Mouse (Mus musculus) hindbrain, embryonic 13.5 days (tissue): ENCODE results near the gene Gm10392. TPM values are rescaled to one million over a fixed set of nuclear protein-coding genes. Genes with fewer than 3 reads are reported as not detected.

Experiments
- ATAC-seq: fragments of 200-750 bp; cut with Nextera tagmentation; 2 replicates; pipeline ENCODE4 v1.8.0; 2017; ENCODE audit warnings: moderate TSS enrichment; ENCODE audit not compliant: low FRiP score
- H3K27ac ChIP-seq: fragments of 300-500 bp; sonication (generic); 2 replicates; pipeline ENCODE4 v1.5.1; 2015; ENCODE audit warnings: inconsistent platforms, mild to moderate bottlenecking, moderate library complexity
- H3K27me3 ChIP-seq: fragments of 300-500 bp; sonication (generic); 2 replicates; pipeline ENCODE4 v1.6.1; 2015; ENCODE audit warnings: mild to moderate bottlenecking, inconsistent platforms
- H3K36me3 ChIP-seq: fragments of 300-500 bp; sonication (generic); 2 replicates; pipeline ENCODE4 v1.6.1; 2015; ENCODE audit warnings: mild to moderate bottlenecking, inconsistent platforms
- H3K4me1 ChIP-seq: fragments of 300-500 bp; sonication (generic); replicated peaks from 2 replicates; pipeline ENCODE4 v1.6.1; 2015; ENCODE audit warnings: inconsistent platforms
- H3K4me2 ChIP-seq: fragments of 300-500 bp; sonication (generic); 2 replicates; pipeline ENCODE4 v1.6.1; 2015; ENCODE audit warnings: inconsistent platforms, mild to moderate bottlenecking, moderate library complexity
- H3K4me3 ChIP-seq: fragments of 300-500 bp; sonication (generic); 2 replicates; pipeline ENCODE4 v1.5.1; 2015; ENCODE audit warnings: mild to moderate bottlenecking, inconsistent platforms
- H3K9ac ChIP-seq: fragments of 300-500 bp; sonication (generic); 2 replicates; pipeline ENCODE4 v1.6.1; 2015; ENCODE audit warnings: mild to moderate bottlenecking, inconsistent platforms
- H3K9me3 ChIP-seq: fragments of 300-500 bp; sonication (generic); 2 replicates; pipeline ENCODE4 v1.6.1; 2016; ENCODE audit warnings: inconsistent platforms
- WGBS: fragments of 180-500 bp; shearing (Covaris S2); methylation state at CpG from one replicate; pipeline ENCODE4 v1.1.7; 2015; 5-methylcytosine and 5-hydroxymethylcytosine counted together
- polyA plus RNA-seq: library from polyadenylated mRNA; unstranded; fragments of >200 nt; fragmentation: Nextera tagmentation; extraction: Ambion mirVana; gene quantifications from 2 replicates; pipeline ENCODE4 v1.2.1, GENCODE M21; 2015

Gm10392 gene
- polyA plus RNA-seq, 1 experiment from 2014 or later: not detected

GRCm38 (mm10) chr11:77515637-77516552 is 3.1 kb downstream of the Gm10392 start, which contains the start of gene Trp53i13:
Gene Trp53i13 (minus strand): TSS chr11:77515980.
- Histone ChIP-seq H3K4me3 (peak within 1 kb of the TSS; percentile 51), H3K27me3 (peaks cover 48% of the 10 kb centered on the region), H3K27ac (no peak within 1 kb of the TSS), H3K4me2 (peak within 1 kb of the TSS; percentile 96), H3K9me3 (no peaks in the 10 kb centered on the region), H3K9ac (peak within 1 kb of the TSS; percentile 71), H3K4me1 (peaks cover 61% of the 10 kb centered on the region), H3K36me3 (no peaks in the 10 kb centered on the region)
- ATAC-seq: 0 out of 2 replicates have a peak, but pooled peaks have one; percentile 21
- 6% methylated on average over 39 of the region's 39 CpGs for WGBS

DNA sequence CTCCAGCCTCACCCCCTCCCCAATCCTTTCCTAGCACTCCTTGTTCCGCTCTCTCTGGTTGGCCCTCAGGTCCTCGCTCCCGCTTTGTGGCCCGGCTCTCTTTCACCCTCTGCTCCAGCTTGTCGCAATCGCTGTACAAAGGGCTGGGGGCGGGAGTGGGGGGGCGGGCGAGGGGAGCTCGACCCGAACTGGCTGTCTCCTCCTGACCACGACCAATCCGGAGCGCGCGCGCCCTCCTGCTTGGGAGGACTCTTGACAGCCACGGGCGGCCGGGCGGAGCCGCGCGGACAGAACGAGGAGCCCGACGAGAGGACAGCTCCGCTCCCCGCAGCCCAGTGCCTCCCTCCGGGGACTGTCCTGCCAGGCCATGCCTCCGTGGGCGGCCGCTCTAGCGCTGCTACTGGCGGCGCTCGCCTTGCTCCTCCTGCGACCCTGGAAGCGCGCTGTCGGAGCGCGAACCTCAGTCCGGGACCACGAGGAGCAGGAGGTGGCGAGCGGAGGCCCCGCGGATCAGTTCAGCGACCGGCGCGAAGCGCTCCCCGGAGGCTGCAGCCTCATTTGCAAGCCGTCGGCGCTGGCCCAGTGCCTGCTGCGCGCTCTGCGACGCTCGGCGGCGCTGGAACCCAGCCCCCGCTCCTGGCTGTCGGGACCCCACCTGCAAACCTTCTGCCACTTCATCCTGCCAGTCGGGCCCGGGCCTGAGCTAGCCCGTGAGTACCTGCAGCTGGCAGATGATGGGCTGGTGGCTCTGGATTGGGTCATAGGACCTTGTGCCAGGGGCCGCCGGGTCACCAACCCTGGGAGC is 4.0 kb downstream of the Gm10392 start, which contains the start of gene Abhd15:
Gene Abhd15, plus strand, starts transcription at position 290 of the 805 bp plus-strand sequence.
- H3K4me3 ChIP-seq: peak within 1 kb of the TSS; percentile 51
- H3K36me3 ChIP-seq: no peaks in the 10 kb centered on the region
- H3K27me3 ChIP-seq: peaks cover 48% of the 10 kb centered on the region
- peak within 1 kb of the TSS; percentile 96 for H3K4me2 ChIP-seq
- peak; percentile 49; the same call in 1 of the 2 replicates for ATAC-seq
- H3K27ac ChIP-seq: no peak within 1 kb of the TSS
- H3K9ac ChIP-seq: peak within 1 kb of the TSS; percentile 71
- under 1% methylated on average over 64 of the region's 72 CpGs for WGBS
- H3K4me1 ChIP-seq: peaks cover 54% of the 10 kb centered on the region
- H3K9me3 ChIP-seq: no peaks in the 10 kb centered on the region

- Histone ChIP-seq H3K9ac (peak overlapping the region; percentile 71), H3K4me2 (peak overlapping the region; percentile 96), H3K9me3 (no peaks in the 10 kb centered on the region), H3K27ac (no peak overlapping the region), H3K36me3 (no peaks in the 10 kb centered on the region), H3K4me3 (peak overlapping the region; percentile 51), H3K4me1 (peaks cover 54% of the 10 kb centered on the region), H3K27me3 (peaks cover 48% of the 10 kb centered on the region)
- no peak for ATAC-seq
- WGBS: 4% methylated on average over 19 of the region's 19 CpGs
These were observed 4.6 kb downstream of the Gm10392 start for GRCm38 (mm10) chr11:77514281-77514831.

GRCm38 (mm10) chr11:77513811-77514170 is 5.2 kb downstream of the Gm10392 start:
- 4% methylated on average over 10 of the region's 10 CpGs for WGBS
- H3K9ac ChIP-seq: peak overlapping the region; percentile 53; the same call in 1 of the 2 replicates

DNA sequence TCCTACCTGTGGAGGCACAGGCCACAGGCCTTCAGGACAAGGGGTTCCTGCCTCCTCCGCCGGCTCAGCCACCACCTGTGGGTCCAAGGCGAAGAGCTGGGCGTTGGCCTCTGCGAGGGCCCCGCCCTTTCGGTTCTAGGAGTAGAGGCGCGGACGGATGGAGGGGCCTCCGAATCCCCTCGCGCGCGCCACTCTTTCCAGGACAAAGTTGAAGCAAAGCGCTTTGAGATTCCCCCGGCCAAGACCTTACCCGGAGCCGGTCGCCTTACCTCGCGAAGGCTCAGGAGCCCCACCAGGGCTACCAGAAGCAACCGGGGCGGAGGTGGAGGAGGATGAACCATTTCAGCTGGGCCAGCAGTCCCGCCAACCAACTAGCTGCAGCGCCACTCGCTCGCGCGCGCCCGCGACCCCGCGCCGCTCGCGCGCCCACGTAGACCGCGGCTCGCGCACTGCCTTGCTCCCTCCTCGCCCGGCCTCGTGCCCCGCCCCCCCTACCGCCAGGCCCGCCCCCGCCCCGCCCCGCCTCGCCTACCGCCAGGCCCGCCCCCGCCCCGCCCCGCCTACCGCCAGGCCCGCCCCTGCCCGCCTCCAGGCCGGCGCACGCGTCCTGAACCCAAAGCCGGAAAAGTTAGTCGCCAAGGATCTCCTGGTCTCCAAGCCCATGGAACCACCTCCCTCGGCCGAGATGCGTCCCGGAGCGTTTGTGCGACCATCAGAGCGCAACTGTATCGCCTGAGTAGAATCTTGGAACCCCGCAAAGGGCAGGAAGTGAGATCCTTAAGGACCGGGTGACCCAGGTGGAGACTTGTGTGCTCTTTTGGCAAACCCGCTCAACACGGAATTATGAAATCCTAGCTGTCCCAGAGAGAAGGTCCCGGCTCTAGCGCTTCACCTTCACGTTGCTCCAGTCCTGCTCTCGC is 5.8 kb downstream of the Gm10392 start:
- under 1% methylated on average over 72 of the region's 84 CpGs for whole genome bisulfite sequencing
- H3K4me2 ChIP-seq: peak overlapping the region; percentile 96
- ATAC-seq: peak; percentile 61
- no peaks in the 10 kb centered on the region for H3K9me3 ChIP-seq
- peaks cover 54% of the 10 kb centered on the region for H3K4me1 ChIP-seq
- H3K9ac ChIP-seq: peak overlapping the region; percentile 74
- H3K4me3 ChIP-seq: peak overlapping the region; percentile 60
- H3K27me3 ChIP-seq: peaks cover 44% of the 10 kb centered on the region
- peaks cover 6% of the 10 kb centered on the region; the same call in 1 of the 2 replicates for H3K36me3 ChIP-seq
- H3K27ac ChIP-seq: no peak overlapping the region

More at GRCm38 (mm10) chr11:77513811-77514170, 5.2 kb downstream of the Gm10392 start:
- no peak for ATAC-seq
- Histone ChIP-seq H3K9me3 (no peaks in the 10 kb centered on the region), H3K4me2 (peak overlapping the region; percentile 96), H3K27ac (no peak overlapping the region), H3K27me3 (peaks cover 48% of the 10 kb centered on the region), H3K4me1 (peaks cover 54% of the 10 kb centered on the region), H3K4me3 (peak overlapping the region; percentile 60), H3K36me3 (peaks cover 5% of the 10 kb centered on the region; the same call in 1 of the 2 replicates)

- no peak overlapping the region for H3K4me2 ChIP-seq
- peaks cover 21% of the 10 kb centered on the region for H3K36me3 ChIP-seq
- WGBS: 85% methylated on average over 5 of the region's 5 CpGs
- no peak overlapping the region for H3K27ac ChIP-seq
- H3K4me3 ChIP-seq: no peak overlapping the region
- peaks cover 33% of the 10 kb centered on the region for H3K27me3 ChIP-seq
- H3K9me3 ChIP-seq: no peaks in the 10 kb centered on the region
- ATAC-seq: no peak
- H3K9ac ChIP-seq: no peak overlapping the region
- H3K4me1 ChIP-seq: peaks cover 47% of the 10 kb centered on the region
These were observed 7.7 kb downstream of the Gm10392 start for GRCm38 (mm10) chr11:77511336-77511735.

DNA sequence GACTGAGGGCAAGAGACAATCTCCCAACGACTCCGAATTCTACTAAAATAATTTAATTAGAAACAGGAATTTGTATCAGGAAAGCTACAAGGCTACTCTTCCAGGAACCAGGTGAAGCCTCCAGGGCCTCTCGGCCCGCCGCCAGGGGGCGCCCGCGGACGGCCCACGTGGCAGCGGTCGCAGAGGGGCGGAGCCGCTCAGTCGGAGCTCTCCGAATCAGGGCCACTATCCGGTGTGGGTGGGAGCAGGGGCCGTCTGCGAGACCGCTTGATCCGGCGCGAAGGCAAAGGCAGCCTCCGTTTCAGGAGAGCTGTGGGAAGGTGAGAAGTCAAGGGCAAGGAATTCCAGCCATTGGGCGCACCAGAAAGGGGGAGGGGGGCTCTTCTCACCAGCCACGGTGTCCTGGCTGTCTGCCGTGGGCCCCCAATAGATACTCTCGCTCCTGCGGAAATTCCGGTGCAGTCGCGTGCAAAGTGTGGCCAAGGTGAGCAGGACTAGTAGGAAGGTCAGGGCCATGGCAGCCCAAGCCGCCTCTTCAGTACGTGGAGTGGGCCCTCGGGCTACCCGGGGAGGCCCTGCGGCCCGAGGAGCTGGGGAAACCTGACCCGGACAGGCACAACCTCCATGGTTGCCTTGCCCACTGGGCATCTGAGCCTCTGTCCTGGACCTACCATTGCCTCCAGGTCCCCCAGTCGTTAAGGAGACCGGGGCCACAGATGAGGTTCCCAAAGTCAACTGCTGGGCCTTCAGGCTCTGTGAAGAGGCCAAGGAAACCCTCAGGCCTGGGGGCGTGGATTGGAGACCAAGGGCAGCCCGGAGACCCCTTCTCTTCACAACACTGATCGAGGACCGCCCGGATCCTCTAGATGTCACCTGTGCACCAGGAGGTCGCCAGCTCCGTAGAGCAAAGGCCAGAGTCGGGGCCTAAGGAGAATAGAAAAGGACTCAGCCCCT is 10.7 kb downstream of the Gm10392 start:
- peaks cover 51% of the 10 kb centered on the region for H3K36me3 ChIP-seq
- peaks cover 4% of the 10 kb centered on the region for H3K27me3 ChIP-seq
- no peak overlapping the region for H3K27ac ChIP-seq
- peaks cover 17% of the 10 kb centered on the region for H3K4me1 ChIP-seq
- ATAC-seq: peak; percentile 48; the same call in 1 of the 2 replicates
- H3K4me3 ChIP-seq: peak overlapping the region; percentile 34
- H3K9ac ChIP-seq: peak overlapping the region; percentile 60
- peak overlapping the region; percentile 59 for H3K4me2 ChIP-seq
- WGBS: 20% methylated on average over 49 of the region's 49 CpGs
- H3K9me3 ChIP-seq: no peaks in the 10 kb centered on the region

DNA sequence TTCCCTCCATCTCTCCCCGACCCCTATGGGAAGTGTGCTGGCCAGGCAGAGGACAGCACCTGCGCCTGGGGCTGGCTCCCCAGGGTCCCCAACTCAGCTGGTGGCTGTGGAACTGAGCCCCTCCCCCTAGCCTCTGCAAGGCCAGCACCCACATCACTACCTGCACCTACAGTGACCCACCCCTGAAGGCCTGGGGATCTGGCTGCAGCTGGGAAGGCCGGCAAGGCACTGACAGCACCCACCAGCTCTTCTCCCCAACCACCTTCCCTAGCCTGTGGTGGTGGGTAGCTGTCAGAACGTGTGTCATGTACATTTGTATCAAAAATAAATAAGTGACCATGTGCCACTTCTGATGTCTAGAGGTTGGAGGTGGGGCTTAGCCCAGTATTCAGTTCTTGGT is 11.6 kb downstream of the Gm10392 start:
- peaks cover 11% of the 10 kb centered on the region for H3K4me1 ChIP-seq
- H3K27me3 ChIP-seq: peaks cover 3% of the 10 kb centered on the region; the same call in 1 of the 2 replicates
- peaks cover 60% of the 10 kb centered on the region for H3K36me3 ChIP-seq
- no peak overlapping the region for H3K4me2 ChIP-seq
- 72% methylated on average over 4 of the region's 4 CpGs for WGBS
- 0 out of 2 replicates have a peak, but pooled peaks have one; percentile 14 for ATAC-seq
- H3K4me3 ChIP-seq: no peak overlapping the region
- no peak overlapping the region for H3K27ac ChIP-seq
- H3K9ac ChIP-seq: no peak overlapping the region
- no peaks in the 10 kb centered on the region for H3K9me3 ChIP-seq

DNA sequence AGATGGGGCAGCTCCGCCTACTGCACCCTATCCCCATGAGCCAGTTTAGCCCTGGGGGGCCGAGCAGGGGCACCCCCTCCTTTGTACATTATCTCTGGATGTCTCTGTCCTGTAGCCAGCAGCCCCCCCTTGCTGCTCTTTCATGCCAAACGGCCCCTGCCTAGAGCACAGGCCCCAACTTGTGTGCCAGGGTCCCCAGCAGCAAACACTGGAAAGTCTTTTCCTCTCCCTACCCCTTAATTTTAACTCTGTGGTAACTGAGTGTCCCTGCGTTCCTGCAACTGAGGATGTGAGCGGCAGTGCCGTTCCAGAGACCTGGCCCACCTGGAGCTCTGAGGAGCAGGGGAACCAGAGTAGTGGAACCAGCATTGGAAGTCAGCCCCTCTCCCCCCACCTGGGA is 12.1 kb downstream of the Gm10392 start:
- Histone ChIP-seq H3K27ac (no peak overlapping the region), H3K4me1 (peaks cover 8% of the 10 kb centered on the region), H3K9me3 (no peaks in the 10 kb centered on the region), H3K27me3 (no peaks in the 10 kb centered on the region), H3K36me3 (peaks cover 65% of the 10 kb centered on the region), H3K4me3 (no peak overlapping the region), H3K4me2 (no peak overlapping the region), H3K9ac (no peak overlapping the region)
- WGBS: 83% methylated on average over 6 of the region's 6 CpGs
- ATAC-seq: no peak

DNA sequence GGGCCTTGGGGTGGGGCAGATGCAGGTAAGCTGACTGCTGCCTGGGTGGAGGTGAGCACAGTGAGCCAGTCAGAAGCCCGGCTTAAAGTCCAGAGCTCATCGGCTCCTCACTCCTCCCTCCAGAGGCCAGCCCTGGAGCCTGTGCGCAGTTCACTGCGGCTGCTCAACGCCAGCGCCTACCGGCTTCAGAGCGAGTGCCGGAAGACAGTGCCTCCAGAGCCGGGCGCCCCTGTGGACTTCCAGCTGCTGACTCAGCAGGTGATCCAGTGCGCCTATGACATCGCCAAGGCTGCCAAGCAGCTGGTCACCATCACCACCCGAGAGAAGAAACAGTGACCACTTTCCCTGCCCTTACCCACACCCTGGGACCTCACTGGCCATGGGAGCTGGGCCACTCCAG is 12.7 kb downstream of the Gm10392 start:
- H3K4me2 ChIP-seq: no peak overlapping the region
- no peak overlapping the region for H3K9ac ChIP-seq
- 81% methylated on average over 14 of the region's 14 CpGs for WGBS
- ATAC-seq: no peak
- H3K9me3 ChIP-seq: no peaks in the 10 kb centered on the region
- no peak overlapping the region for H3K4me3 ChIP-seq
- H3K27me3 ChIP-seq: no peaks in the 10 kb centered on the region
- no peak overlapping the region for H3K27ac ChIP-seq
- peaks cover 9% of the 10 kb centered on the region for H3K4me1 ChIP-seq
- peaks cover 66% of the 10 kb centered on the region for H3K36me3 ChIP-seq
